Mouse (Mus musculus): ENCODE data around the gene Dyrk3. TPM values are rescaled to one million over a fixed set of nuclear protein-coding genes. Genes with fewer than 3 reads are reported as not detected.

Gene Dyrk3
- polyA plus RNA-seq, 1 experiment from 2014 or later = 18.7 TPM

Other genes starting within 250 kb of the Dyrk3 start
- gene Il20, start 226.9 kb downstream of the Dyrk3 start, polyA plus RNA-seq (2014; fragmentation: Nextera tagmentation; extraction: Ambion mirVana) = not detected in 2 replicates
- not detected in 2 replicates for gene Il19, start 198.2 kb downstream of the Dyrk3 start, polyA plus RNA-seq (2014; fragmentation: Nextera tagmentation; extraction: Ambion mirVana)
- not detected in 2 replicates for gene Il10, start 118.5 kb downstream of the Dyrk3 start, polyA plus RNA-seq (2014; fragmentation: Nextera tagmentation; extraction: Ambion mirVana)
- gene Mapkapk2, start 40.5 kb downstream of the Dyrk3 start, polyA plus RNA-seq (2014; fragmentation: Nextera tagmentation; extraction: Ambion mirVana) = 25.0 and 35.0 TPM in 2 replicates
- 47.3 and 54.8 TPM in 2 replicates for gene Eif2d, start 14.8 kb upstream of the Dyrk3 start, polyA plus RNA-seq (2014; fragmentation: Nextera tagmentation; extraction: Ambion mirVana)
- 2.9 and 3.0 TPM in 2 replicates for gene Rassf5, start 106.9 kb upstream of the Dyrk3 start, polyA plus RNA-seq (2014; fragmentation: Nextera tagmentation; extraction: Ambion mirVana)
- 0.22 and 0.87 TPM in 2 replicates for gene Ikbke, start 141.3 kb upstream of the Dyrk3 start, polyA plus RNA-seq (2014; fragmentation: Nextera tagmentation; extraction: Ambion mirVana)

All from midbrain, embryonic 14.5 days (tissue).